Mouse (Mus musculus): Measurements from ENCODE around the gene Lrfn2. TPM values are rescaled to one million over a fixed set of nuclear protein-coding genes. Genes with fewer than 3 reads are reported as not detected.

Gene Lrfn2
- polyA plus RNA-seq (2012; ENCODE audit: insufficient read depth, insufficient read length, low replicate concordance, missing spikeins): not detected in 2 replicates

- WGBS: under 1% methylated on average over 56 of the region's 56 CpGs
- H3K4me1 ChIP-seq (ENCODE audit: control insufficient read depth, insufficient read depth, low read length): peaks cover 19% of the 10 kb centered on the region
- H3K4me3 ChIP-seq (ENCODE audit: insufficient read depth, low read depth, low read length): peak within 1 kb of the TSS; percentile 90
- TF ChIP-seq CTCF (IDR thresholded peaks at IDR 0.05; ENCODE audit: insufficient read depth, low read depth, low read length) (peak; percentile 94), POLR2A (IDR thresholded peaks at IDR 0.05; ENCODE audit: insufficient read depth, low read depth, low read length) (no peak)
- peak within 1 kb of the TSS; percentile 86 for H3K27ac ChIP-seq (ENCODE audit: insufficient read depth, low read depth, low read length)
Observed at GRCm38 (mm10) chr17:48931621-48932405, at the start of gene Lrfn2. Lrfn2 (plus strand) TSS chr17:48932379.

DNA sequence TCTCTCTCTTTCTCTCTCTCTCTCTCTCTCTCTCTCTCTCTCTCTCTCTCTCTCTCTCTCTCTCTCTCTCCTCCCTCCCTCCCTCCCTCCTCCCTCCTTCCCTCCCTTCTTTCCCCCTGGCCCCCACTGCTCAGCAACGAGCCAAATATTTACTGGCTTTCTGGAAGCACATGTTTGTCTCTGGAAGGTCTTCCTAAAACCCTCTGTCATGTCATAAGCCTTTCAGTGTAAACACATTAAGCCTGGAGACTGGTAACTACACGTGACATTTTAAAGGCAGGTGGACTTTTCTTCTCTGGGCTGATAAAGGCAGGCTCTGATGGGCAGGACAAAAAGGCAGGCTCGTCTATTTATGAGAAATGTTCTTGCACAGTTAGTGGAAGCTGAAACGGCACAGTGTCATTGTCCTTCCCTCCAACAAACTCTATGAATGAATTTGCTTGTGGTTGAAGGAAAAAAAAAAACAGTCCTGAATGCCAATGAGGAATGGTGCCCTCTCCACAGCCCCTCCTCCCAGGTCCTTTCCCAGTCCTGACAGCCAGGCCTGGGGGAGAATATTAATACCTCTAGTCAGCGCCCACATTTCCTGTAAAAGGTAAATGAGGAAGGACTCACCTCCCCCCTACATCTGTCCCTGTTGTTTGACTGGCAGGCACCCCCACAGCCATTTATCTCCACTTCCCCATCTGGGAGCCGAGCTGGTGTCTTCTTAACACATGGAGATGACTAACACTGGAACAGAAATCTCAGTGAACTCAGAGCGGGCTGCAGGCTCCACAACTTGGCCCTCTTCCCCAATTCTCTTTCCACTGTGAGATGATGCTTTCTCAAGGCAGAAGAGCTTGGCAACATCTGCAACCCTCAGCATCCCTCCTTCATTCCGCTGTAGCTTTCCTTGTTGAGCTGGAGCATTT lies 44.5 kb upstream of the Lrfn2 start:
- H3K27ac ChIP-seq (ENCODE audit: insufficient read depth, low read depth, low read length): no peak overlapping the region
- peaks cover 7% of the 10 kb centered on the region; the same call in 1 of the 2 replicates for H3K4me1 ChIP-seq (ENCODE audit: control insufficient read depth, insufficient read depth, low read length)
- no peak for TF ChIP-seq CTCF (IDR thresholded peaks at IDR 0.05; ENCODE audit: insufficient read depth, low read depth, low read length)
- no peak for TF ChIP-seq POLR2A (IDR thresholded peaks at IDR 0.05; ENCODE audit: insufficient read depth, low read depth, low read length)
- WGBS: 43% methylated on average over 8 of the region's 8 CpGs
- no peak overlapping the region for H3K4me3 ChIP-seq (ENCODE audit: insufficient read depth, low read depth, low read length)

DNA sequence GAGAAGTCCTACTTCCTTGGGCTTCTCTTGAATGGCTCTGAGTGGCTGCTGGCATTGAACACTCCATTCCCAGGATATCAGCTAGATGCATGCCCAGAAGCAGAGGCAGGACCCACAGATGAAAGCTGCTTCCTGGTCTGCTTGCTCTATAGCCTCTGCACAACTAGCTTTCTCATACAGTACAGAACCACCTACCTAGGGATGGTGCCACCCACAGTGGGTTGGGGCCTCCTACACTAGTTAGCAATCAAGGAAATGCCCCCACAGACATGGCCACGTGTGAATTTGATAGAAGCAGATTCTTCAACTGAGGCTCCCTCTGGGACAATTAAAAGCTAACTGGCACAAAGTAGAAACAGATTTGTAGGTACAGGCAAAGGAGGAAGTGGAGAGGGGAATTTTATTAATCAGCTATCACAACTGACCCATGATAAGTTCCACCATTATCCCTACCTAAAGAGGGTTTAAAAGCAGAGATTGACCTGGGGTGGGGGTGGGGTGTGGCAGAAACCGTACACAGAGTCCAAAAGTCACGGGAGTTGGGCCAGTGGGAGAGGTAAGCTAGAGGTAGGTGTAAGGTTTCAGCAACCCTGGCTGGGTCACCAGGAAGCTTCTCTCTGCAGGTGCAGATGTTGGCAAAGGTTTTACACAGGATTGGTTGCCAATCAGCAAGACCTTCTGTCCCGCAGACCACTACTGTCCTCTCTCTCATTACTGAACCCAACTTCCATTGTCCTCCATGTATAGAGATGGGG lies 26.7 kb upstream of the Lrfn2 start:
- Histone ChIP-seq H3K27ac (ENCODE audit: insufficient read depth, low read depth, low read length) (no peak overlapping the region), H3K4me1 (ENCODE audit: control insufficient read depth, insufficient read depth, low read length) (no peaks in the 10 kb centered on the region), H3K4me3 (ENCODE audit: insufficient read depth, low read depth, low read length) (no peak overlapping the region)
- TF ChIP-seq CTCF (IDR thresholded peaks at IDR 0.05; ENCODE audit: insufficient read depth, low read depth, low read length): no peak
- TF ChIP-seq POLR2A (IDR thresholded peaks at IDR 0.05; ENCODE audit: insufficient read depth, low read depth, low read length): no peak
- 75% methylated on average over 4 of the region's 4 CpGs for WGBS

DNA sequence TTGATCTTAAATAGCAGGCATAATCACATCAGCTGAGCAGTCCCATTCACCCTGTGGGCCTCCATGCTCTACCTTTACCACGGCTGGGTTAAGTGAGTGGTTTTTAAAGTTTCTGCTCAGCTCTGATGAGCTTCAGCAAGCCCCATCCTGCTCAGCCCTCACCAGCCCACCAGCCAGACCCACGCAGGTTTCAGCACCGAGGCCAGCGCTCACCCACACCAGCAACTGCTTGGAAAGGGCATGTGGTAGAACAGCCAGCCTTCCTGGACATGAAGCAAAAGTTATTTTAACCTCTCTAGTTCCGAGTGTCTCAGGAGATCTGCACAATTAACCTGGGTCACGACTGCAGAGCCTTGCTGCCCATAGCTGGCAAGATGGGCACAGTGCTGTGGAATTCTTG lies 18.7 kb upstream of the Lrfn2 start:
- 70% methylated on average over 6 of the region's 6 CpGs for WGBS

DNA sequence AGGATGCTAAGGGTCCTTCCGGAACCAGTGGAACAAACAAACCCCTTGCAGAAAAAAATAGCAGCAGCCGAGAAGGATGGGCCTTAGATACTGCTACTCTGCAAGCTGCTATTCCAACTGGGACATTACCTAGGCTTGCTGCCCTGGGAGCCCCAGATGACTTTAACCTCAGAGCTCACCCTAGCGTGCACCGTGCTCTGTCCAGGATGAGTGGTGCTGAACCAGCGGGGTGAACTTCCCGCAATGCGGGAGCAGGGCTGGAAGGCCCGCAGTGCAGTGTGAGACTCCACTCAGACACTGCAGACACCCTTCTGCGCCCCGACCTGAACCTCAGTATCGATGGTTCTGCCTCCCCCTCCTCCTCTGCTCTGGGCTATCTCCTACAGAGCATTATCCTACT lies 14.8 kb upstream of the Lrfn2 start:
- no peak overlapping the region for H3K4me3 ChIP-seq (ENCODE audit: insufficient read depth, low read depth, low read length)
- TF ChIP-seq POLR2A (IDR thresholded peaks at IDR 0.05; ENCODE audit: insufficient read depth, low read depth, low read length) (no peak), CTCF (IDR thresholded peaks at IDR 0.05; ENCODE audit: insufficient read depth, low read depth, low read length) (no peak)

More for the DNA sequence above, 18.7 kb upstream of the Lrfn2 start:
- H3K4me3 ChIP-seq (ENCODE audit: insufficient read depth, low read depth, low read length): no peak overlapping the region
- H3K4me1 ChIP-seq (ENCODE audit: control insufficient read depth, insufficient read depth, low read length): no peaks in the 10 kb centered on the region
- no peak overlapping the region for H3K27ac ChIP-seq (ENCODE audit: insufficient read depth, low read depth, low read length)
- TF ChIP-seq CTCF (IDR thresholded peaks at IDR 0.05; ENCODE audit: insufficient read depth, low read depth, low read length): no peak
- no peak for TF ChIP-seq POLR2A (IDR thresholded peaks at IDR 0.05; ENCODE audit: insufficient read depth, low read depth, low read length)

GRCm38 (mm10) chr17:48918458-48918857 lies 13.7 kb upstream of the Lrfn2 start:
- whole genome bisulfite sequencing: 86% methylated on average over 3 of the region's 3 CpGs
- Histone ChIP-seq H3K27ac (ENCODE audit: insufficient read depth, low read depth, low read length) (no peak overlapping the region), H3K4me1 (ENCODE audit: control insufficient read depth, insufficient read depth, low read length) (no peaks in the 10 kb centered on the region), H3K4me3 (ENCODE audit: insufficient read depth, low read depth, low read length) (no peak overlapping the region)
- TF ChIP-seq POLR2A (IDR thresholded peaks at IDR 0.05; ENCODE audit: insufficient read depth, low read depth, low read length): no peak

More for the DNA sequence above, 14.8 kb upstream of the Lrfn2 start:
- Histone ChIP-seq H3K4me1 (ENCODE audit: control insufficient read depth, insufficient read depth, low read length) (no peaks in the 10 kb centered on the region), H3K27ac (ENCODE audit: insufficient read depth, low read depth, low read length) (no peak overlapping the region)
- 62% methylated on average over 11 of the region's 11 CpGs for WGBS

- WGBS: 80% methylated on average over 2 of the region's 2 CpGs
- TF ChIP-seq CTCF (IDR thresholded peaks at IDR 0.05; ENCODE audit: insufficient read depth, low read depth, low read length) (no peak), POLR2A (IDR thresholded peaks at IDR 0.05; ENCODE audit: insufficient read depth, low read depth, low read length) (no peak)
- no peak overlapping the region for H3K27ac ChIP-seq (ENCODE audit: insufficient read depth, low read depth, low read length)
- no peaks in the 10 kb centered on the region for H3K4me1 ChIP-seq (ENCODE audit: control insufficient read depth, insufficient read depth, low read length)
- H3K4me3 ChIP-seq (ENCODE audit: insufficient read depth, low read depth, low read length): no peak overlapping the region
Observed at GRCm38 (mm10) chr17:48922905-48923304, 9.3 kb upstream of the Lrfn2 start.

DNA sequence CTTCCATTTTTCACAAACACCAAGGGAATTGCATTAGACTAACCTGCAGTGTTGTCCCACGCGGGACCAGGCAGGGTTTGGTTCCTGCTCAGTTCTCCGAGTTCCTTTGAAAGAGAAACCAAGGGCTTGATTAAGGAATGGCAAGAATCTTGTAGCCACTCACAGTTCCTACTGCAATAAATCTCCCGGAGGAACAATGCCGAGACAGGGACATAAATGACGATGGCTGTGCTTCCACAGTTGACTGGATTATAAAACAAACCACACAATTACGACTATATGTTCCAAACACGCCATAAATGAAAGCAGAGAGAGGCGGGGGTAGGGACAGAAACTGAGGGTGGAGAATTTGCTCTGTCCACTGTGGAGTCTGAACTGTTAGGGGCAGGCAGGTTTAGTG lies 6.8 kb upstream of the Lrfn2 start:
- no peaks in the 10 kb centered on the region for H3K4me1 ChIP-seq (ENCODE audit: control insufficient read depth, insufficient read depth, low read length)
- no peak overlapping the region for H3K4me3 ChIP-seq (ENCODE audit: insufficient read depth, low read depth, low read length)
- TF ChIP-seq CTCF (IDR thresholded peaks at IDR 0.05; ENCODE audit: insufficient read depth, low read depth, low read length) (no peak), POLR2A (IDR thresholded peaks at IDR 0.05; ENCODE audit: insufficient read depth, low read depth, low read length) (no peak)
- WGBS: 86% methylated on average over 9 of the region's 9 CpGs
- H3K27ac ChIP-seq (ENCODE audit: insufficient read depth, low read depth, low read length): no peak overlapping the region
